ENCODE assay signal across 12 mouse cellular contexts in genomic region chr10:45986341-45986740, GRCm38 (mm10).
"Had no signal": no experiment of that assay in that cellular context is flagged by ENCODE, and none has a peak within 500 bp of the region (broad histone marks: within the 10 kb centered on the region; RNA-seq: fewer than 3 reads in every experiment).

No protein-coding gene starts in this region.

- H3K9ac ChIP-seq: liver, embryonic 13.5 days; liver, postnatal 0 days; midbrain, embryonic 13.5 days; neural tube, embryonic 12.5 days had no signal

- DNase-seq: kidney, postnatal 10 days; kidney, postnatal 4 days; liver; liver, embryonic 13.5 days; liver, postnatal 0 days; lung, postnatal 36 days; spleen, adult 18-20 months; thymus, adult 2 months; thymus, postnatal 25 days had no signal

- H3K36me3 ChIP-seq: liver, embryonic 13.5 days; midbrain, embryonic 13.5 days; neural tube, embryonic 12.5 days had no signal

- H3K27ac ChIP-seq: layer of hippocampus, adult 2 months; liver, embryonic 13.5 days; midbrain, embryonic 13.5 days; neural tube, embryonic 12.5 days had no signal

- ATAC-seq: liver, postnatal 0 days; midbrain, embryonic 13.5 days had no signal

- H3K4me3 ChIP-seq: layer of hippocampus, adult 2 months; liver, embryonic 13.5 days; midbrain, embryonic 13.5 days; neural tube, embryonic 12.5 days had no signal

- H3K4me1 ChIP-seq: liver, embryonic 13.5 days; midbrain, embryonic 13.5 days; neural tube, embryonic 12.5 days had no signal

- H3K9me3 ChIP-seq: liver, embryonic 13.5 days; midbrain, embryonic 13.5 days; neural tube, embryonic 12.5 days had no signal

- H3K27me3 ChIP-seq: liver, embryonic 13.5 days; midbrain, embryonic 13.5 days; neural tube, embryonic 12.5 days had no signal

- H3K4me2 ChIP-seq: liver, embryonic 13.5 days; midbrain, embryonic 13.5 days; neural tube, embryonic 12.5 days had no signal
